Mouse (Mus musculus) kidney, adult 11 months (tissue): ENCODE data around the gene Cd19.

Experiments used
- DNase-seq: peaks from one replicate; pipeline ENCODE4 v3.0.0; 2022

Gene Cd19

GRCm38 (mm10) chr7:126414725-126415124 is at the start of gene Cd19:
Gene Cd19 (minus strand): TSS chr7:126414889.
- DNase-seq: no peak

- no peak for DNase-seq
Observed at GRCm38 (mm10) chr7:126464121-126464520, 49.4 kb upstream of the Cd19 start.

GRCm38 (mm10) chr7:126463547-126463946 is 48.9 kb upstream of the Cd19 start:
- no peak for DNase-seq

GRCm38 (mm10) chr7:126463004-126463403 is 48.3 kb upstream of the Cd19 start, which contains the start of gene Atp2a1:
Gene Atp2a1 (minus strand): TSS chr7:126463108.
- DNase-seq: no peak

GRCm38 (mm10) chr7:126461626-126462025 is 46.9 kb upstream of the Cd19 start:
- DNase-seq: no peak

- no peak for DNase-seq
Observed at GRCm38 (mm10) chr7:126460623-126461399, 46.1 kb upstream of the Cd19 start.

- no peak for DNase-seq
Observed at GRCm38 (mm10) chr7:126458844-126459618, 44.3 kb upstream of the Cd19 start.

GRCm38 (mm10) chr7:126458225-126458624 is 43.5 kb upstream of the Cd19 start:
- no peak for DNase-seq

- no peak for DNase-seq
Observed at GRCm38 (mm10) chr7:126456382-126457266, 41.9 kb upstream of the Cd19 start.

GRCm38 (mm10) chr7:126455242-126455641 is 40.6 kb upstream of the Cd19 start:
- DNase-seq: no peak

- DNase-seq: no peak
Observed at GRCm38 (mm10) chr7:126453861-126454260, 39.2 kb upstream of the Cd19 start.

- no peak for DNase-seq
Observed at GRCm38 (mm10) chr7:126452244-126452643, 37.6 kb upstream of the Cd19 start.

- no peak for DNase-seq
Observed at GRCm38 (mm10) chr7:126450641-126451040, 36.0 kb upstream of the Cd19 start.

- DNase-seq: no peak
Observed at GRCm38 (mm10) chr7:126449991-126450390, 35.3 kb upstream of the Cd19 start.

- DNase-seq: no peak
Observed at GRCm38 (mm10) chr7:126448481-126448880, 33.8 kb upstream of the Cd19 start.

- DNase-seq: no peak
Observed at GRCm38 (mm10) chr7:126446217-126446616, 31.5 kb upstream of the Cd19 start.

- no peak for DNase-seq
Observed at GRCm38 (mm10) chr7:126445104-126445815, 30.6 kb upstream of the Cd19 start.

- no peak for DNase-seq
Observed at GRCm38 (mm10) chr7:126444536-126444935, 29.8 kb upstream of the Cd19 start.

- no peak for DNase-seq
Observed at GRCm38 (mm10) chr7:126443997-126444396, 29.3 kb upstream of the Cd19 start.

GRCm38 (mm10) chr7:126440134-126440533 is 25.4 kb upstream of the Cd19 start:
- no peak for DNase-seq

GRCm38 (mm10) chr7:126436851-126437250 is 22.2 kb upstream of the Cd19 start:
- DNase-seq: no peak

- DNase-seq: no peak
Observed at GRCm38 (mm10) chr7:126435801-126436200, 21.1 kb upstream of the Cd19 start.
